Mouse (Mus musculus) lung, embryonic 16.5 days (tissue): ENCODE measurements around the gene N4bp2l1. TPM values are rescaled to one million over a fixed set of nuclear protein-coding genes. Genes with fewer than 3 reads are reported as not detected.

ENCODE experiments used
- ATAC-seq: fragments of 200-750 bp; cut with Nextera tagmentation; 2 replicates; pipeline ENCODE4 v1.8.0; 2017; ENCODE audit warnings: low read depth, mild to moderate bottlenecking, moderate library complexity
- H3K27ac ChIP-seq: fragments of 300-500 bp; sonication (generic); 2 replicates; pipeline ENCODE4 v1.5.1; 2014; ENCODE audit warnings: mild to moderate bottlenecking, control low read depth, low read length
- H3K27me3 ChIP-seq: fragments of 300-500 bp; sonication (generic); 2 replicates; pipeline ENCODE4 v1.6.1; 2014; ENCODE audit warnings: low read depth, low read length, mixed read lengths; ENCODE audit not compliant: control insufficient read depth, insufficient read depth
- H3K36me3 ChIP-seq: fragments of 300-500 bp; sonication (generic); 2 replicates; pipeline ENCODE4 v1.6.1; 2014; ENCODE audit warnings: low read length; ENCODE audit not compliant: control insufficient read depth, insufficient read depth
- H3K4me1 ChIP-seq: fragments of 300-500 bp; sonication (generic); replicated peaks from 2 replicates; pipeline ENCODE4 v1.6.1; 2014; ENCODE audit warnings: low read length, mixed read lengths; ENCODE audit not compliant: control insufficient read depth, insufficient read depth
- H3K4me2 ChIP-seq: fragments of 300-500 bp; sonication (generic); 2 replicates; pipeline ENCODE4 v1.6.1; 2014; ENCODE audit warnings: low read depth, low read length, control low read depth
- H3K4me3 ChIP-seq: fragments of 300-500 bp; sonication (generic); 2 replicates; pipeline ENCODE4 v1.5.1; 2014; ENCODE audit warnings: mild to moderate bottlenecking, low read length, control low read depth
- H3K9ac ChIP-seq: fragments of 300-500 bp; sonication (generic); 2 replicates; pipeline ENCODE4 v1.6.1; 2014; ENCODE audit warnings: low read length, control low read depth
- H3K9me3 ChIP-seq: fragments of 300-500 bp; sonication (generic); 2 replicates; pipeline ENCODE4 v1.6.1; 2016; ENCODE audit warnings: low read length; ENCODE audit not compliant: control insufficient read depth
- WGBS: fragments of 180-500 bp; shearing (Covaris S2); extraction: QIAGEN DNeasy Blood & Tissue Kit; methylation state at CpG from one replicate; pipeline ENCODE4 v1.1.7; 2014; 5-methylcytosine and 5-hydroxymethylcytosine counted together
- polyA plus RNA-seq: library from polyadenylated mRNA; unstranded; fragments of >200 nt; fragmentation: Nextera tagmentation; extraction: Ambion mirVana; gene quantifications from 2 replicates; pipeline ENCODE4 v1.2.1, GENCODE M21; 2015

Gene N4bp2l1
- polyA plus RNA-seq, 1 experiment from 2014 or later, result 5.7 TPM

DNA sequence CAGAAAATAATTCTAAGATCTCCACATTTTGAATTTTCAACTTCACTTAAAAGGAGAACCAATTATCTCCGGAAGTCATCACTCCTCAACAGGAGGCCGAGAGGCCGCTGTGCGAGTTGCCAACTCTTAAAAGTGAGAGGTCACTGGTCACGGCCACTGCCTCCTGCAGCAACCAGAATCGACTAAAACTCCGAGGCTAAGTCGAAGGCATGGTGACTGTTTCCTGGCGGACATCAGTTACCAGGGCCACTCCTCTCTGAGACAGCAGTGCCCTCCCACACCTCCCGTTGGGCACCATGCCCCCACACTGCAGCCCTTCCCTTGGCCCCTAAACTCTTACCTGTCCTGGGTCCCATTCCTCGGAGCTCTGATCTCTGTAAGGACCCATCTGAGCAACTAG, 20.2 kb downstream of the N4bp2l1 start:
- 57% methylated on average over 11 of the region's 11 CpGs for WGBS
- ATAC-seq, result no peak

DNA sequence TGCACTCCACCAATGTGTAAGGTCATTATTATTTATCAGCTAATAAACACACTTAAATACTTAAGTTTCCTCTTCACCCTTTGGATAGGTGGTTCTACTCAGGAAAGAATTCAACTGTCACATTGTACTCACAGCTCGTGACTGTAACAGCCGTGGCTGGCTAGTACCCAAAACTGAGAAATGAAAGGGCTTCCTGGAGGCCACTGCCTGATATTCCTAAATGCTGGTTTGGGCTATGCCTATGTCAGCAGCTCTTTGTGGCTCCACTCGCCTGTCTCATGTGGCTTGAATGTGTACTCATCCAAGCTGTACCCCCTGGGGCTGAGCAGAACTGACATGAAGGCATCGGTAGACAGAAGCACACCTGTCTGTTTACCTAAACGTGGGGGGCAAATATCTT, 22.1 kb downstream of the N4bp2l1 start:
- ATAC-seq, result peak; percentile 59; the same call in 1 of the 2 replicates
- peak overlapping the region; percentile 56 for H3K27ac ChIP-seq
- no peaks in the 10 kb centered on the region for H3K9me3 ChIP-seq
- H3K4me1 ChIP-seq, result peaks cover 15% of the 10 kb centered on the region
- no peak overlapping the region for H3K9ac ChIP-seq
- H3K27me3 ChIP-seq, result no peaks in the 10 kb centered on the region
- no peak overlapping the region for H3K4me3 ChIP-seq
- H3K4me2 ChIP-seq, result no peak overlapping the region; the same call in 1 of the 2 replicates
- WGBS, result 35% methylated on average over 5 of the region's 5 CpGs
- 0 out of 2 replicates have a peak, but pooled peaks cover 2% of the 10 kb centered on the region for H3K36me3 ChIP-seq

More for the DNA sequence above, 20.2 kb downstream of the N4bp2l1 start:
- Histone ChIP-seq H3K9me3 (no peaks in the 10 kb centered on the region), H3K4me2 (no peak overlapping the region), H3K27ac (no peak overlapping the region), H3K27me3 (no peaks in the 10 kb centered on the region), H3K4me1 (peaks cover 15% of the 10 kb centered on the region), H3K9ac (no peak overlapping the region), H3K36me3 (0 out of 2 replicates have a peak, but pooled peaks cover 2% of the 10 kb centered on the region), H3K4me3 (no peak overlapping the region)

DNA sequence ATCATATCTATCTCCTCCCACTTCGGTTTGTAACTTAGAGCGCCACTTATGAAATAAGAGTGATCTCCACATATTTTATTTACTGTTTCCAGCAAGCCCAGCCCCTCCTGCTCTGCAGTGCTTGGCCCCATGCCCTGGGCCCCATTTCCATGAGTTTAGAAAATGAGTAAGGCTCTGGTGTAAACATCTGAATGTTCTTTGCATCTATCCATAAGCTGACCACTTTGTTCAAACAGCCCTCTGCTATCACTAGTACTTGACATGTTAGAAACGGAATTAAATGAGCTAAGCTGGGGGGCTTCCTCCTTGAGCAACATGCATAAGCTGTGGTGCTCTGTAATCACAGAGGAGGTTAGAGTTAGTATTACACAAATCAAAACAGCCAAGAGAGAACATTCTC, 22.6 kb downstream of the N4bp2l1 start:
- Histone ChIP-seq H3K4me3 (no peak overlapping the region), H3K27ac (peak overlapping the region; percentile 56), H3K4me2 (no peak overlapping the region; the same call in 1 of the 2 replicates), H3K9ac (no peak overlapping the region), H3K4me1 (peaks cover 15% of the 10 kb centered on the region), H3K9me3 (no peaks in the 10 kb centered on the region), H3K36me3 (0 out of 2 replicates have a peak, but pooled peaks cover 2% of the 10 kb centered on the region), H3K27me3 (no peaks in the 10 kb centered on the region)
- peak; percentile 84 for ATAC-seq
- 45% methylated on average over 3 of the region's 3 CpGs for WGBS

DNA sequence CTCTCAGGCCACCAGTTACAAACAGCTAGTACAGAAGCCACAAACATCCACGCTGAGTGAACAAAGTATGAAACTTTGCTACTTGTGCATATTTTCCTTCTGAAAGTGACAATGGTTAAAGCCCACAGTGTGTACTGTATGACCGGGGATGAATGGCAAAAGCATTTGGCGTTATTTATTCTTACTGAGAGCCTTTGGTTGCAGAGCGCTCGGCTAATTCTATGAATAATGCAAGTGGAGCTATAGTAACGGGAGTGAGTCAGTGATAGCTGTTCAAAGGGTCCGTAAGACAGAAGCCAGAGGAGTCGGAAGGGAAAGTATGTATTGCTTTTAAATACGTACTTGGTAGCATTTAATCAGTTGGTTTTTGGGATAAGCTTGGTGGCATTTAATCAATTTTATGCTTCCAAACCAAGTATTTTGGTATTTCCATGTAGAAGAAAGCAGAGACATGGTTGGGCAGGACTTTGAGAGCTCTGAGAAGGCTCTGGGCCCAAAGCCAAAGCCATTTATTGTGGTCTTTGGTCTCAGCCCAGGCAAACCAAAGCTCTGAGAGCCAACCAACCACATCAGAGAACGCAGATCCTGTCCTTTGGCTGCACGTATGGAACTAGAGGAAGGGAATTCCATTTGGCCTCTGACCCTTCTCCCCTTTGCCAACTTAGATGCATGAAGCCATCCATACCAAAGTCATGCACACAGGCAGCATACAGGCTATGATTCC, 26.3 kb downstream of the N4bp2l1 start:
- Histone ChIP-seq H3K27me3 (no peaks in the 10 kb centered on the region), H3K9me3 (no peaks in the 10 kb centered on the region), H3K4me3 (no peak overlapping the region), H3K27ac (no peak overlapping the region), H3K9ac (no peak overlapping the region), H3K4me1 (peaks cover 7% of the 10 kb centered on the region), H3K36me3 (0 out of 2 replicates have a peak, but pooled peaks cover 2% of the 10 kb centered on the region), H3K4me2 (no peak overlapping the region)
- WGBS, result 82% methylated on average over 11 of the region's 11 CpGs
- ATAC-seq, result no peak

DNA sequence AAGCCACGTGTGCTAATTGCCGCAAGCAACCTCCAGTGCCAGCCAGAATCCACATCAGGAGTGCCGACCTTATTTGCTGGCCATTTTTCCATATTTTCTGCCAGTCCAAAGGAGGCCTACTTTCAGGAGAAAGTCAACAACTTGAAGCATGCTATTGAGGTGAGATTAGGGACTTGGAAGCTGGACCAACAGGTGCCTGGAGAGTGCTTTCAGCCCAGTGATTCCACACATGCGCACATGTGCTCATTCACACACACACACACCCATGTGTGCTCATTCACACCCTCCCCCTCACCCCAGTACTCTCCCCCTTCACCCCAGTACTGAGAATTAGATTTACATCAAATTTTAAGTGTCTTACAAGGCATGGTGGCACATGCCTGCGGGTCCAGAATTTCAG, 30.0 kb downstream of the N4bp2l1 start:
- peaks cover 3% of the 10 kb centered on the region; the same call in 1 of the 2 replicates for H3K36me3 ChIP-seq
- peak; percentile 76 for ATAC-seq

DNA sequence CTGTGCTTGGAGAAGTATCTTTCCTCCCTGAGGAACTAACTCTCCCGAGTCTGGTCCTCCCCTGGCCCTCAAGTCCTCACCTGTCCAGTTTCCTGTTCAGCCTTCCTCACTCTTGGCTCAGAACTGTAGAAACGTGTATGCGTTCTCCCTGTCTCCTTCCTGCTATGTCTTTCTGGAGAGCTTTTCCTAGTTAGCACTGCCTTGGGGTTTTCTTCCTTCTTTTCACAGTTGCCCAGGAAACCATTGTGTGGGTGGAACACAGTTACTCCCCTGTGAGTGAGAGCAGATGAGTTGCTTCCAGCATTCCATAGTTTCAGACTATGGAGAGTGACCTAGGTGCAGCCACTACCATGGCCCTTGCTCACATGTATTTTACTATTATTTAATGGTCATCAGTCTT, 30.8 kb downstream of the N4bp2l1 start:
- H3K4me3 ChIP-seq, result no peak overlapping the region
- H3K9me3 ChIP-seq, result no peaks in the 10 kb centered on the region
- H3K27me3 ChIP-seq, result no peaks in the 10 kb centered on the region
- no peaks in the 10 kb centered on the region for H3K4me1 ChIP-seq
- no peak overlapping the region for H3K4me2 ChIP-seq
- H3K27ac ChIP-seq, result peak overlapping the region; percentile 34; the same call in 1 of the 2 replicates
- peaks cover 3% of the 10 kb centered on the region; the same call in 1 of the 2 replicates for H3K36me3 ChIP-seq
- WGBS, result 45% methylated on average over 3 of the region's 3 CpGs
- no peak overlapping the region for H3K9ac ChIP-seq
- ATAC-seq, result no peak

More for the DNA sequence above, 30.0 kb downstream of the N4bp2l1 start:
- Histone ChIP-seq H3K4me3 (no peak overlapping the region), H3K9me3 (no peaks in the 10 kb centered on the region), H3K27ac (peak overlapping the region; percentile 34; the same call in 1 of the 2 replicates), H3K9ac (no peak overlapping the region), H3K4me2 (no peak overlapping the region), H3K4me1 (no peaks in the 10 kb centered on the region), H3K27me3 (no peaks in the 10 kb centered on the region)
- WGBS, result 82% methylated on average over 5 of the region's 5 CpGs

DNA sequence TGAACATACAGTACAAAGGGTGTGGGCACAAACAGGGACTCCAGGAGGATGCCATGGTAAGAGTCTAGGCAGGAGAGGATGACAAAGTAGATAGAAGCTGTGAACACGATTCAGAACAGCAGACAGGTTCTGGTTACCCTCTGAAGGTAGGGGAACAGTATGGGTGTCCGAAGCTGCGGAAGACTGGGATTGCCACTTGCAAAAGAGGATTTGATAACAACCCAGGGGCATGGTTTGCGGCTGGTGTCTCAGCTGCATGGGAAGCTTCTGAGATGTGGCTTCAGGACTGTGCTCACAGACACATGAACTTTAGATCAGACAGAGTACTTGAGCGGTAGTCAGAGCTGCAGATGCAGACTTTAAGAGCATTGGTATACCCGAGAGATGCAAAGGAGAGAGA, 32.6 kb downstream of the N4bp2l1 start:
- peaks cover 10% of the 10 kb centered on the region for H3K36me3 ChIP-seq
- H3K4me1 ChIP-seq, result no peaks in the 10 kb centered on the region
- no peaks in the 10 kb centered on the region for H3K9me3 ChIP-seq
- no peak overlapping the region for H3K27ac ChIP-seq
- no peaks in the 10 kb centered on the region for H3K27me3 ChIP-seq
- no peak overlapping the region for H3K9ac ChIP-seq
- no peak for ATAC-seq
- H3K4me2 ChIP-seq, result no peak overlapping the region
- H3K4me3 ChIP-seq, result no peak overlapping the region
- WGBS, result 90% methylated on average over 6 of the region's 6 CpGs

DNA sequence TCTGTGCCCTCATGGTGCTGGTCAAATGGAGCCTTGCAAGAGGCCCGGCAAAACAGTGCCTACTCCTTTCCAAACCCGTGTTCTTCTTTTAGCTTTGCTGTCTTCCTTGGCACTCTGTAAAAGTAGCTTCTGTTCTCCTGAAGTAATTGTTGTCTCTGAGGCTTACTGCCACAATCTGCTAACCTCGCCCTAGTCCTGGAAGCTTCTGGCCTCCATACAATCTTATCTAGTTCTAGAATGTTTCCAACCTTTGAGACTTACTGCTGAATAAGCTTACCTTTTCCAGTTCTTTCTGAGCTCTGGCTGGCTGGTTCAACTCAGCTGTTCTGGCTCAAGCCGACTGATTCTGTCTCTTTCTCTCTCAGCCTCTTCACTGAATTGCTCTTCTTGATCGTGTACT, 35.2 kb downstream of the N4bp2l1 start:
- Histone ChIP-seq H3K4me2 (no peak overlapping the region), H3K27me3 (no peaks in the 10 kb centered on the region), H3K4me1 (no peaks in the 10 kb centered on the region), H3K9ac (no peak overlapping the region), H3K36me3 (peaks cover 22% of the 10 kb centered on the region), H3K9me3 (no peaks in the 10 kb centered on the region), H3K27ac (no peak overlapping the region), H3K4me3 (no peak overlapping the region)
- WGBS, result 90% methylated on average over 5 of the region's 5 CpGs
- ATAC-seq, result no peak

DNA sequence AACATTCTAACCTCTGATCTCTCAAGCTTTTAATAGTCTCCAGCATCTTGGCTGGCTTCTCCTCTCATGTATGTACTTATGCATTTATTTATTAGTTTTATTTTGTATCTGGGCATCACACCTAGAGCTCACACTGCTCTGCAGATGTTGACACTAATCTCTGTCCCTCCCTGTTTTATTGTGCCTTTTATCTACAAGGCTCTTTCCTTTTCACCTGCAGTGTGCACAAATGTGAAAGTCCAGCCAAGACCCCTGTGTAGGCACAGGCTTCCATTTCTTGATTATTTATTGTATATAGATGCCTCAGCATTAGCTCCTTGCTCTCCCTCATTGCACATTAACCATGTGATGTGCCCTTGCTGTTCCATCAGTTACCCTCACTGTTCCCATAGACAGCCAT, 35.6 kb downstream of the N4bp2l1 start:
- Histone ChIP-seq H3K36me3 (peaks cover 22% of the 10 kb centered on the region), H3K4me1 (no peaks in the 10 kb centered on the region), H3K27me3 (no peaks in the 10 kb centered on the region), H3K27ac (no peak overlapping the region), H3K9ac (no peak overlapping the region), H3K4me3 (no peak overlapping the region), H3K9me3 (no peaks in the 10 kb centered on the region), H3K4me2 (no peak overlapping the region)
- no peak for ATAC-seq
